Mouse (Mus musculus) stomach, adult 2 months (tissue): Measurements from ENCODE around the gene Fmo2. TPM values are rescaled to one million over a fixed set of nuclear protein-coding genes. Genes with fewer than 3 reads are reported as not detected.

Experiments
- polyA plus RNA-seq: library from polyadenylated mRNA; depleted of rRNA; stranded (reverse); fragments of >200 nt; gene quantifications from 2 replicates; pipeline ENCODE4 v1.2.3, GENCODE M21; 2012; rRNA removed

The Fmo2 gene
- polyA plus RNA-seq = 0.78 and 1.9 TPM in 2 replicates

DNA sequence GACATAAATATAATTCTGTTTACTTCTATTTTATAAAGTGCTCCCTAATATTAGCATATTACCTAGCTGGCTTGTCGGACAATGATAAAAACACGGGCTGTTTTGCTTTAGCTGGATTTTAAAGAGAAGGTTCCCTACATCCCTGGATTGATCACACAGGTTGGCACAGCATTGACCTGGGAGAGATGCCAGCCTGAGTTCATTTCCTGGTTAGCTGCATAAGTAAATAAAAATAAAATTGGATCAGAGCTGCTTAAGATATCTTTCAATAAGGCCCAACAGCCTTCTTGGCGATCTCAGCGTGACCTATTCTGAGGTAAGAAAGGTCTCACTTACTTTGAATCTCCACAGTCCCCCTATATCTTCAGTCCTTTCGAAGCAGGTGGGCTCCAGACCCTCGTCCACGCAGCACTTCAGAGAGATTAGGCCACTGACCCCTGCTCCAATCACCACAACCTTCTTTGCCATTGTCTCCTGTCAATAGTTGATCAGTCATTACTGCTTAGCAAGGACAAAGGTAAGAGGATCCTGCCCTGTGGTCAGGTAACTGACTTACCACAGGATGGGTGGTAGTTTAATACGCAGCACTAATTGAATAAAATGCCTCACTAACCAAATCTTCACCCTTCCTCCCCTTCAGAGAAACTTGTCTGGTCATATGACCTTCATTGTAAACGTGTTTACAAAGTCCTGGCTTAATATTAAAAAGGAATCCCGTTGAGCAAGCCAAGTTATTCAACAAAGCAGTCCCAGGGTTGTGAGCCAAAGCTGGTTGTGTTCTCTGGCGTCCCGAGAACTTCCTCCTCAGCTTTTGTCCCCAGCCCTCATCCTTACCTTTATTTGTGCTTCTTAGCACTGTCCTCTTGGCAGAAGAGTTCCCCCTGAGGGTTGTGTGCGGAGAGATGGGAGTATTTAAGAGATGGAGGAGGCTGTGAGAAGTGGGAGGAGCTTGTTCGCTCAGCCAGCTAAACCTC, at the start of gene Fmo2:
Gene Fmo2, minus strand, starts transcription at position 889 of the 974 bp plus-strand sequence.

DNA sequence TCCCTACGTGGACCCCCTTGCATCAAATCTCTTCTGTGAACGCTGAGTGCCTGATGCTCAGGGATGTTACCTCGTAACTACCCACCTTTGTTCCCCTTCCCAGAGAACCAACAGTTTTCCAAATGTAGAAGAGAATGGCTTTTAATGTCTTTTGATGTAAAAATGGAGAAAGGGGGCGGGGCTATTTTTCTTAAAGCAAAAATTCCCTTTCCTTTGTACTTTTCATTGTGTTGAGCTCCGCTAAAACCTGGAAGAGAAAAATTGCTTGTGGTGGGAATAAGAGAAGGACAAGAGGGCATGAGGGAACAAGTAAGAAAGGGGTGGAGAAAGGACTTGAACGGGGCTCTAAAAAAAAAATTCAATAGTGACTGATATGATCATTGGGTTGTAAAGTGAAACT, 38.9 kb upstream of the Fmo2 start, which contains the start of gene Fmo6:
Gene Fmo6, minus strand, starts transcription at position 101 of the 400 bp plus-strand sequence.

DNA sequence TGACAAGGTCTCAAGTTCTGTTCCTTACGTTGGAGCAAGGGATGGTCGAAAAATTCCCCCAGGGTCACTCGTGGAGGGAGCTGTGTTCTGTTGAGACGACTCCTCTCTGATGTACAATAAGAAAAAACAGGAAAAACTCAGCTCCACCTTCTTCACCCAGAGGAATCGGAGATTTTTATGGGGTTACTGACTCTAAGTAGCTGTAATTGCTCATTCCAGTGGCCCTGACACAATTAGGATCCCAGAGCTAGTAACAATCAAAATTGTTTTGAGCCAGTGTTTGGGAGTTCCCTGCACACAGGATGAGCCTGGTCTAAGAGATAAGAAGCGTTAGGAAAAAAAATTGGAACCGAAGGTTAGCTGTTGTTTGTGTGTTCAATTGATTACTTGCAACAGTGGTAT, 32.2 kb downstream of the Fmo2 start, which contains the start of gene Fmo1:
Gene Fmo1, minus strand, starts transcription at position 331 of the 402 bp plus-strand sequence.

Other genes starting within 250 kb of the Fmo2 start
- not detected in 2 replicates for gene Myocos, start 240.5 kb downstream of the Fmo2 start, polyA plus RNA-seq
- gene Prrc2c, start 158.2 kb downstream of the Fmo2 start, polyA plus RNA-seq = 7.8 and 12.9 TPM in 2 replicates
- 0.13 TPM in 1 of 2 replicates, not detected in the other for gene Fmo4, start 84.8 kb downstream of the Fmo2 start, polyA plus RNA-seq
- 0.33 and 2.3 TPM in 2 replicates for gene Fmo1, start 32.1 kb downstream of the Fmo2 start, polyA plus RNA-seq
- gene Fmo6, start 38.8 kb upstream of the Fmo2 start, polyA plus RNA-seq = not detected in 2 replicates
- not detected in 2 replicates for gene Fmo3, start 85.8 kb upstream of the Fmo2 start, polyA plus RNA-seq
- gene Mroh9, start 186.9 kb upstream of the Fmo2 start, polyA plus RNA-seq = not detected in 2 replicates